Mouse (Mus musculus) frontal cortex, postnatal 10 days (tissue): ENCODE data around the gene Myo5c.

Source experiments
- DNase-seq, 2 experiments: peaks; one replicate each; pipeline ENCODE4 v3.0.0; 2022; ENCODE audit warnings: low spot score in 2 of 2, mixed read lengths in 1 of 2

The Myo5c gene

DNA sequence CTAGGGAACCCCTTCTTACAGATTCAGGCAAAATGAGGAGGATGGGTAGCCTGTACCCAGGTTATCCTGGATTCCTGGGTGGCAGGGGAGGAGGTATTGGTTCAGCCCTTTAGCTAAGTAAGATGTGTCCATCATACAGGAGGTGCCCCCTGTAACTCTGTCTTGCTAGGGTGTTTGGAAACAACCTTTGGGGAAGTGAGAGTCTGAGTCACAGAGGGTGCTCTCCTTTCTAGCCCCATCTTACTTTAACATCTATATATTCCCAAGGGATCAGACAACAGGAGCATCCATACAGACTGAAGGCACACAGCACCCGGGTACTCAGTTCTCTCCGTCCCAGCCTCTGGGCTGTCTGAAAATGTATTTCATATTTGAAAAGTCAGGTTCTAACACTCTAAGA is 50.4 kb downstream of the Myo5c start:
- DNase-seq: no peak

DNA sequence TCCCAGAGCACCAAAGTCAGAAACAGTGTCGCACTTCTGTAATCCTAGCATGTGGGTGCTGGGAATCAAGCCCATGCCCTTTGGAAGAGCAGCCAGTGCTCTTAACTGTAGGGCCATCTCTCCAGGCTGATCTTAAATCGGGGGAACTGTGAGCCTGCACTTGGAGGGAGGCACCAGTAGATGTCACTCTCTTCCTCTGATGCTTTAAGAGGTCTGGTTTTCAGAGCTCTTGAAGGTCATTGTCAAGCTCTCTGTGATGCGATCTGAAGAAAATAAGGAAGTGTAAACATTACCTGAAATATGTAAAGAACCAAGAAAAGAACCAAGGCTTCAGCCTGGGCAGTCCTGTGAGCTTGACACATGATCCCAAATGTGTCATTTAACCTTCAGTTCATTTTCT is 51.0 kb downstream of the Myo5c start:
- peak in 1 of 2 experiments; percentile 47 for DNase-seq

DNA sequence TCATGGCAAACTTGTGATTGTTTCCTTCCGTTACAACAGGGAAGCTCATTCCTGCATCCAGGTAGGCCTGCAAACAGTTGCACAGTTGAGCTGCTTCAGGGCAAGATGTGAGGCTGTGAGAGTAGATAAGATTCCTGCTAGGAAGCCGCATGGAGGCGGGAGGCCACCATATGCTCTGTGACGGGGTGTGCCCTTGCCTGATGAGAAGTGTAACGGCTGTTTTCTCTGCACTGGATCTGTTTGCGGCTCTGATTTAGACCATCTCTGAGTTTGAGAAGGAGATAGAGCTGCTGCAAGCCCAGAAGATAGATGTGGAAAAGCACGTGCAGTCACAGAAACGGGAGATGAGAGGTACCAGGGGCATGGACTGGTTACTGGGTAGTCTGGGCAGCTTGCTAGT is 51.8 kb downstream of the Myo5c start:
- DNase-seq: no peak

DNA sequence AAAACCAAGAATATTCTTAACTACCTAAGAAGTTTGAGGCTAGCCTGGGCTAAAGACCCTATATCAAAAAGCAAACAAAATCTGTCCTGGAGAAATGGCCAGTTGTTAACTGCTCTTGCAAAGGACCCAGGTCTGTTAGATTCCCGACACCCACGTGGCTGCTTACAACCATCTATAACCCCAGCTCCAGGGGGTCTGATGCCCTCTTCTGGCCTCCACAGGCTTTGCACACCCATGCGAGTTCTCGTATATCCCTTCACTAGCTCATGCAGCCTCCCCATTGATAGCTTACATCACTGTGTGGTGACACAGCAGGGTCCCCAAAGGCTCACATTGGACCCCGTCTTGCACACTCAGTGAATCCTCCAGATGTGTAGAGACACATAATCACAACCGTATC is 53.5 kb downstream of the Myo5c start:
- no peak for DNase-seq

DNA sequence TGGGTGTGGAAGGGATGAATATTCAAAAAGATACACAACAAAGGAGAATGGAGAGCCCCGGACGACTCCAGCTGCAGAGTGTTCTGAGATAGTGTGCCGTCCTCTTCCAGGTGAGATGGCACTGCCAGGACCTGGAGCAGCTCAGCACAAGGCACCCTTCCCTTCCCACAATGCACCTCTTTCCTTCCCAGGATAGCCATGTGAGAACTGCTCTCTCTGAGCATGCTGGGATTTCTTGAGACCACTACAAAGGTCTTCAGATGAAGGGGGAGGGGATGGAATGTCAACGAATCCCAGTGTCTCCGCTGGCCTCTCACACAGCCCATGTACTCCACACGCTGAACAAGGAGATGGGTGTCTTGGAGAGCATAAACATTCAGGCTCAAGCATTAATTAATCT is 55.8 kb downstream of the Myo5c start:
- no peak for DNase-seq

DNA sequence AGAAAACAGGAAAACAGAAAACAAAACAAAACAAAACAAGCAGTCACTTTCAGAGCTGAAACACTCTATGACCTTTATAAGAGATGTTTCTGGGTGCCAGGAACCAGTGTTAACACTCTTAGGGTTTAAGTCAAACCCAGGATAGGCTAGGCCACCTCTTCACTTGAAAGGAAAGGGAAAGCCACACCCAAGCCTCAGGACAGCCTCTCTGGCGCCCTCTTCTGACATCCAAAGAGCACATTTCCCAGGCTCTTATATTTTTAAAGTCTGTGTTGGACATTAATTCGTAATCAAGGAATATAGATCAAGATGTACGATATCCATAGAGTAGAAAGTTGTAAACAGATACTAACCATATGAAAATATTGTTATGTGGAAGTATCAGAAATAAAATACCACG is 57.7 kb downstream of the Myo5c start:
- DNase-seq: no peak

DNA sequence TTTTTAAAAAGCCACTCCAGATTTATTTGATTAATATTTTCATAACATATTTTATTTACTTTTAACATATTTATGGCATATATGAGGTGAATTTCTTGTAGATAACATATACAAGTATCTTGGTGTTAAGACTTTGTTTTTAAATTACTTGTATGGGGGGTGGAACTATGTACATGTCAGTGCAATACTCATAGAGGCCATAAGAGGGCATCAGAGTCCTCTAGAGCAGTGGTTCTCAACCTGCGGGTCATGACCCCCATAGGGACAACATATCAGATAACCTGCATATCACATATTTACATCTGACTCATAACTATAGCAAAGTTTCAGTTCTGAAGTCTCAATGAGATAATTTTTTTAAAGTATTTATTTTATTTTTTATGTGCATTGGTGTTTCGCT is 67.5 kb downstream of the Myo5c start:
- DNase-seq: no peak

DNA sequence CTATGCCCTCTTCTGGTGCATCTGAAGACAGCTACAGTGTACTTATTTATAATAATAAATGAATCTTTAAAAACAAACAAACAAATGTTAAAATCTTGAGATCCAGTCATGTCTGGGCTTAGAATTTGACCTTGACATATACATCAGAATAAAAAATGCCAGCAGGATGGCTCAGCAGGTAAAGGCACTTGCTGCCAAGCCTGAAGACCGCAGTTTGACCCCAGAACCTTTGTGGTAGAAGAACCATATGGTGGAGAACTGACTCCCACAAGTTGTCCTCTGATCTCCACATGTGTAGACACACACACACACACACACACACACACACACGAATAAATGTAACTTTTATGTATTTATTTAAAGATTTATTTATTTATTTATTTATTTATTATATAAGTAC is 71.2 kb downstream of the Myo5c start:
- DNase-seq: no peak

DNA sequence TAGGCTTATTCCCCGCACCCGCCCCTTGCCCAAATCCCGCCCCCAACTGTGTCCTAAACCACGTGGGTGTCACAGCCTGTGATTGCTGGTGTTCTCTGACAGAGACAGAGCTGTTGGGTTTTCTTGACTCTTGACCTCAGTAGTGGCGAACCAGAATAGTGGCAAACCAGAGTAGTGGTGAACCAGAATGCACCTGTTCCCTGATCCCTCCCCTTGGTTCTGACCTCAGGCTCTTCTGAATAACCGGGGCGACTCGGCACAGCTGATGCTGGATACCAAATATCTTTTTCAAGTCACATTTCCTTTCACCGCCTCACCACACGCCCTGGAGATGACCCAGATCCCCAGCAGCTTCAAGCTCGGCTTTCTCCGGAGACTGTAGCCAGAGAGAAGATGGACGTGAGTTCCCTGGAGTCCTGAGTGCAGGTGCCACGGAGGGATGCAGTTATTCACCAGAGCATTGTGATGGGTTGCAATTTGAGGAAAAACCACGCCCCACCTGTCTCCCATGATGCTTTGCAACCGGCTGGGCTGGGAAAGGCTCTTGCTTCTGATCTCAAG is 72.0 kb downstream of the Myo5c start:
- DNase-seq: no peak

DNA sequence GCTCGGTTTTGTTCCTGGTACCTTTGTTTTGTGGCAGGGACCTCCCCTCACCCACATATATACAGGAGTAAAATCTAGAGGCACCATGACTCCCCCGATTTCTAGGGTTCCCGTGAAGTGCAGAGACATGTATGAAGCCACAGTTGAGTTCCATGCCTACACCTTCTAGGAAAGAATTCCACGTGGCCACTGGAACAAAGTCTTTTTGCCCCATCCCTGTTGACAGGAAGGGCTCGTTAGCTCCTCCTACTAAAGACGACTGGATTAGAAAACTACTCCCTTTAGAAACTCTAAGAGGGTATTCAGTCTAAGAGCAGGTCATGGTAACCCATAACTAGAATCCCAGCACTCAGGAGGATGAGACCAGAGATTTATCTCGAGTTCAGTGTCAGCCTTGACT is 72.5 kb downstream of the Myo5c start:
- no peak for DNase-seq

DNA sequence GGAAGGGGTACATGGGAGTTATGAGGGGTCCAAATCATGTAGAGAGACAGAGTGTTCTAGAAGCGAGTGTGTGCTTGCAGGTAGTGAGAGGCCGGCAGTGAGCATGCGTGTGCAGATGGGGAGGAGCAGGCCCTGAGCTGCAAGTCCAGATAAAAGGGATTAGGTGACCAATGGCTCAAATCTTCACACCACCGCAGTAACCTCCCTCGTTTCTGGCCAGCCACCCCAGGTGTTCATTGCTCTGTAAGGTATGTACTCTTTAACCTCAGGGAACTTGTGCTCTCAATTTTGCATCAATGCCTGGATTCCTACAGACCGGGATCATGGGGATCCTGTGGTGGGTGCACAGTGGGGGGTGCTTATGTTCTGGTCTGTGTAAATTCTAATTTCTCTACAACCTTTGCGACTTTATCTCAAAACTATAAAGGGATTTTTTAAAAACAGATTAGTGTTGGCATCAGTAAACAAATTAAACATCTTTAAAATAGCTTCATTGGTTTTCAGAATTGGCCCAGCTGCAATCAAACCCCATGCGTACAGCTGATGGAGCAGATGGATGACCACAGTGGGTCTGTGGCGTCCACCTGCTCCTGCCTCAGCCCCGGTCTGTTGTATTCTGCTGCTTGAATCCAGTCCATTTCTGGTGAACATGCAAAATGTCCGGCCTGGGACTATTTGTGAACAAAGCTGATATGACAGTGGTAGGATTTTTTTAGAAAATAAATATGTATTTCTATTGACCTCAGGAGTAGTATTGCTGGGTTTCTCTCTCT is 74.5 kb downstream of the Myo5c start, which contains the start of gene Gnb5:
Gene Gnb5 (plus strand): TSS at position 163 of the 773 bp plus-strand sequence.
- DNase-seq: no peak

DNA sequence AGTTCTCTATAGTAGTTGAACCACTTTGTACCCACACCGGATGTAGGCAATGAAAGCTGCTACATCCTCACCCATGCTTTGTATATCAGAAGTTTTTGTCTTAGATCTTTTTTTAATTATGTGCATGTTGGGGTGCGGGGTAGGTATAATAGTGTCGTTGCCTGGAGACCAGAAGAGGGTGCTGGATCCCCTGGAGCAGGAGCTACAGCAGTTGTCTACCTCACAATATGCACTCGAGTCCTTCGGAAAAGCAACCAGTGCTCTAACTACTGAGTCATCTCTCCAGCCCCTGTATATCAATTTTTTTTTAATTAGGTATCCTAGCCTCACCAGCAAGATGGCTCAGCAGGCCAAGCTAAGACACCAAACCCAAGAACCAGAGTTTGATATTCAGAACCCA is 75.2 kb downstream of the Myo5c start:
- no peak for DNase-seq

DNA sequence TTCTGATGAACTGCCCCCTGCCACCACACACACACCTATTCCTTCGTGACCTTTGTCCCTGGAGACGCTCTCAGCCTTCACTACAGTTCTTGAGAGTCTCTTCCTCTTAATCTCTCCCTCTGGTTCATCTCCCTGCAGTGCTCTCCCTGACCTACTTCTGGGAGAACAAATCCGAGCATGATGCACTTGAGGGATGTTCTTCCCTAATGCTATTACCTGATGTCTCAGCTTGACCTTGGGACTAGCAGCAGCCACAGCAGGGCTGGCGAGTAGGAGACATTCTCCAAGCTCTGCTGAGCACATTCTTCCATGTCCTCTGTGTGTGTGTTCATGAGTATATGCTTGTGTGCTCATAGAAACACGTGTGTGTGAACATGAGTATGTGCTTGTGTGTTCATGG is 76.8 kb downstream of the Myo5c start:
- no peak for DNase-seq

DNA sequence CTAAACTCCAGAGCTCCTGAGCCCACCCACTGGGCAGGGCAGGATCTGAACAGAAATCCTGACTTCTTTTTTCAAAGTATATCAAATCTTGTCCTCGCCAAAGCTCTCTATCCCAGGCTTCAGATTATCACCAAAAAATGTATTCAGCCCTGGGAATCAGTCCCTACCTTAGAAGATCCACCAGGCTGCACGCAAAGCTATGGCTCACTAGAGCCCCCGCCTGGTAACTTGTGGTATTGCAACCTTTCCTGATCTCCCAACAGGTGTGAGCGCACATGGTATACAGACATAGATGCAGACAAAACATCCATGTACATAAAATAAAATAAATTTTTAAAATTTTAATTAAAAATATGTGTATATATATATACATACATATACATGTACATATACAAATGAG is 80.2 kb downstream of the Myo5c start:
- DNase-seq: peak; percentile 47 to 71

DNA sequence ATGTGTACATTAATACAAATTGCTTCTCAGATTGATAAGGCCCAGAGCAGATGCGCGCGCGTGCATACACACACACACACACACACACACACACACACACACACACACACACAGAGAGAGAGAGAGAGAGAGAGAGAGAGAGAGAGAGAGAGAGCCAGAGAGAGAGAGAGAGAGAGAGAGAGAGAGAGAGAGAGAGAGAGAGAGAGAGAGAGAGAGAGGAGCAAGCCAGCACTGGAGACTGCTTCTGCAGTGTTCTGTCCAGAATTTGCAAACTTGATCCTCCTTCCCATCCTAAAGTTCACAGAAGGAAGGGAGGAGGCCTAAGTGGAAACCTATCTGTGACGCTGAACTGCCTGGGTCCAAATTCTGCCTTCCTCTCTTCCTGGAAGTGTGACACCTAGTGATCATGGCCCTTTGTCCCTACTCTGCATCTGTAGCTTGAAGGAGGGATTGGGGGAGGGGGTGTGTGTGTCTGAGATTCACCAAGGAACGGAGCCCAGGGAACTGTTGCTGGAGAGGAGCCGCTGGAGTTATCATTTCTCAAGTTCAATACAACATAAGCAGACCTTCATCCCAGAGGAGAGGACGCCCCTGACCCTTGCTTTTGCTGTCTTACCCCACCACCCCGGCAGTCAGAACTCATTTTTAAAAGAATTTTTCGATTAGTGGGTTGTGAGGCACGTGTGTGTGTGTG is 81.5 kb downstream of the Myo5c start:
- DNase-seq: no peak

DNA sequence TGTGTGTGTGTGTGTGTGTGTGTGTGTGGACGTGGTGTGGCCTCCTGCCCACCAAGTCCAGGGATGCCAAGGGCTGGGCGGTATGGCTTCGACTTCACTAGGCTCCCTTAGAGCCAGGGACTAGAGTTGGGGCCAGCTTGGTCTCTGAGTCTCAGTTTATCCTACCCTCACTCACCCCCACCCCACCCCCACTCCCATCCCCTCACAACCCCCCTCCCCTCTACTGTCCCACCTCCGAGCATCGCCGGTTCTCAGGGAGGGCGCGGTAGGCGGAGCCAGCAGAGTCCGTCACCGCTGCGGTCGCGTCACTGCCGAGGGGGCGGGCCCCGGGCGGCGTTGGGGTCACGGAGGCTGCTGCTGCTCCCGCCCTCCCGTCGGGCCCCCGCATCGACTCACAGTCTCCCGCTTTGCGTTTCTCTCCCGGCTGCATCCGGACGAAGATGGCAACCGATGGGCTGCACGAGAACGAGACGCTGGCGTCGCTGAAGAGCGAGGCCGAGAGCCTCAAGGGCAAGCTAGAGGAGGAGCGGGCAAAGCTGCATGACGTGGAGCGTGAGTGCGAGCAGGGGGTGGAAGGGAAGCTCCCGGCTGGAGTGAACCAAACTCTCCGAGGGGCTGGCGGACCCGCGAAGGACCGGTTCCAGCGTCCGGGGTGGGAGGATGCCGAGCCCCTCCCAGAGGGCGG is 82.2 kb downstream of the Myo5c start:
- peak; percentile 75 to 88 for DNase-seq

DNA sequence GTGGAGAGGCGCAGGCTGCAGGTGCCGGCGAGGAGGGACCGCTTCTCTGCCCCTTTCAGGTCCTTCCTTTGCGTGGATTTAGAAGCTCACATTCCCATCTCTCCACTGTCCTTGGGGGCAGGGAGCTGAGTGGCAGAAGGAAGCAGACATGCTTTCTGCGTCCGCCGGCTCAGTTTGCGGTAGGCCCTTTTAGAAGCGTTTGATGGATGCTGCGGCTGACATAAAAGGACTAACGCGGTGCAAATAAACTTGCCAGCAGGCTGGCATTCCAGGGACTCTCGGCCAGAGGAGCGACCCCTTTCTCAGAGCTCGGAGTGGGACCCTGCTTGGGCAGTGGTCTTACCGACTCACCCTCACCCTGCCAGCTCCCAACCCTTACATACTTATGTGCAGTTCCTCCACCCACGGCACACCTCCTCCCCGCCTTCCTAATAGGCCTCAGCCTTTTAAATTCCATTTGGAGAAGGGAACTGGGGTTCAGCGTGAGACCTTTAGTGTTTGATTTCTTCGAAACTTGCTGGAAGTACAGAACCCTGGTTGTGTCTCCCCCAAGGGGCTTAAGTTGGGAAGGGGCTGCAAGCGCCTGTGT is 82.8 kb downstream of the Myo5c start:
- DNase-seq: no peak

DNA sequence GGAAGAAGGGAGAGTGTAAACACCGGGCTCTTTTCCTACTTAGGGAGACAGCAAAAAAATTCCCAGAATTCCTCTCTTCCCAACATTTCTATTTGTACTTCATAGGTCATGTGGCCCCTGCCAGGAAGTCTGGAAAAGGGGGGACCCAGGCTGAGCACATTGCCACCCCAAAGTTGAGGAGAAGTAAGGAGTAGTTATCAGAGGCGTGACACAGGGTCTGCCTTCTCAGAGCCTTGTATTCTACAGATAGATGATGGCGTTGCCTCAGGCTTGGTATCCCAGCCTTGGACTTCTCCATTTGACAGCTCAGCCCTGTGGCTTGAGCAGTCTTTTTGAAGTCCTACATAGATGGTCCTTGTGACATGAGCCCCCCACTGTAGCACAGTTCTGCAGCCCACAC is 83.4 kb downstream of the Myo5c start:
- no peak for DNase-seq

DNA sequence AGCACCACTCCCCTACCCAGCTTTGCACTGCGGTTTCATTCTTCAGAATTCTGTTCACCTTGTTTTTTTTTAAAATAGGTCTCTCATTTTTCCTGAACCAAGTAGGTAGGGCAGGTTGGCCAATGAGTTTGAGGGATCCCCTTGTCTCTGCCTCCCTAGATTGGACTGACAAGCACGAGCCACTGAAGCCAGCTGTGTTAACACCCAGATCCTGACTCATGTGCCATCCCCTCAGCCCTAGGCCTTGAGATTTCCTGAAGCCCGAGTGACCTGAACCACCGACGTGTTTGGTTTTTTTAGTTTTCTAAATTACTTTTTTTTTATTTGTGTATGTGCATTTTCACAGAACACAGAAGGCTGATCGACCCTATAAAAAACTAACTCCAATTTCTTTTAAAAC is 85.0 kb downstream of the Myo5c start:
- no peak for DNase-seq

DNA sequence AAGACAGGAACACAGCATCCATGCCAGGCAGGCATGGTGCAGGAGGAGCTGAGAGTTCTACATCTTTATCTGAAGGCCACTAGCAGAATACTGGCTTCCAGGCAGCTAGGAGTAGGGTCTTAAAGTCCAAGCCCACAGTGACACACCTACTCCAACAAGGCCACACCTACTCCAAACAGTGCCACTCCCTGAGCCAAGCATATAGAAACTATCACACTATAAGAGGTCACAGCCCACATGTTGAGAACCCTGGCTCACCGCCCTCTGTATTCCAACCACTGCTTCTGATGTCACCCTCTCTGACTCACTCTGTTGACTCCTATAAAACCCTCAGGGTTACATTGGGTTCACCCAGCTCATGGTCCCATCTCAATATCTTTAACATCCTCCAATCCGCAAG is 86.4 kb downstream of the Myo5c start:
- no peak for DNase-seq

DNA sequence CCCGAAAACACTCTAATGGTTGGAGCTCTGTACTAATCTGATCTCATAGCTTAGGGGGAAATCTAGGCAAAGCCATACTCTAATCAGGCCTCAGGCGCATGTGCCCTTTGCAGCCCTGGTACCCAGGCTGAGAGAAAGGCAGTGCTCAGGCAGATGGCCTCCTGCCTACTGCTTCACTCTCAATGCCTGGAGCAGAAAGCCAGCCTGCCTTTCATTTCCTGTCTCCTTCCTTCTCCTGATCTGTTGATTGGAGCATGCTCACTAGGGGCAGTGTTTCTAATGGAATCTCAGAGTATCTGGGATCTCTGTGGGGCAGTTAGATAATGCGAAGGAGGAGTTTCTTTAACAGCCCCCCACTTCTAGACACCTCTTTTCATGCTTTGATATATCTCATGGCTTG is 87.5 kb downstream of the Myo5c start:
- no peak for DNase-seq
